Mouse (Mus musculus) embryonic facial prominence, embryonic 15.5 days (tissue): ENCODE measurements at regions not wholly inside any gene's neighbourhood (a gene's known extent, or its start where the extent isn't known, plus 50 kb on each side); places are given as distances from the start of the nearest gene placed in this dataset.

Experiments
- ATAC-seq: fragments of 200-750 bp; cut with Nextera tagmentation; 2 replicates; pipeline ENCODE4 v1.8.0; 2017; ENCODE audit warnings: low read depth, moderate TSS enrichment; ENCODE audit not compliant: insufficient number of reproducible peaks, low FRiP score, low TSS enrichment
- H3K27ac ChIP-seq: fragments of 300-500 bp; sonication (generic); replicated peaks from 2 replicates; pipeline ENCODE4 v1.5.1; 2015; ENCODE audit warnings: mild to moderate bottlenecking, inconsistent platforms
- H3K27me3 ChIP-seq: fragments of 300-500 bp; sonication (generic); 2 replicates; pipeline ENCODE4 v1.6.1; 2015; ENCODE audit warnings: inconsistent platforms
- H3K36me3 ChIP-seq: fragments of 300-500 bp; sonication (generic); 2 replicates; pipeline ENCODE4 v1.6.1; 2015; ENCODE audit warnings: mild to moderate bottlenecking, inconsistent platforms
- H3K4me1 ChIP-seq: fragments of 300-500 bp; sonication (generic); 2 replicates; pipeline ENCODE4 v1.6.1; 2015; ENCODE audit warnings: inconsistent platforms
- H3K4me2 ChIP-seq: fragments of 300-500 bp; sonication (generic); replicated peaks from 2 replicates; pipeline ENCODE4 v1.6.1; 2015; ENCODE audit warnings: mild to moderate bottlenecking, inconsistent platforms
- H3K4me3 ChIP-seq: fragments of 300-500 bp; sonication (generic); replicated peaks from 2 replicates; pipeline ENCODE4 v1.5.1; 2015; ENCODE audit warnings: mild to moderate bottlenecking, inconsistent platforms
- H3K9ac ChIP-seq: fragments of 300-500 bp; sonication (generic); 2 replicates; pipeline ENCODE4 v1.6.1; 2015; ENCODE audit warnings: inconsistent platforms
- H3K9me3 ChIP-seq: fragments of 300-500 bp; sonication (generic); replicated peaks from 2 replicates; pipeline ENCODE4 v1.6.1; 2016; ENCODE audit warnings: inconsistent platforms
- WGBS: fragments of 180-500 bp; shearing (Covaris S2); methylation state at CpG from one replicate; pipeline ENCODE4 v1.1.7; 2015; 5-methylcytosine and 5-hydroxymethylcytosine counted together

- Histone ChIP-seq H3K27ac (no peak overlapping the region), H3K36me3 (no peaks in the 10 kb centered on the region), H3K9me3 (no peaks in the 10 kb centered on the region), H3K4me2 (no peak overlapping the region), H3K4me1 (no peaks in the 10 kb centered on the region), H3K9ac (no peak overlapping the region), H3K4me3 (no peak overlapping the region), H3K27me3 (no peaks in the 10 kb centered on the region)
- ATAC-seq: no peak
- 80% methylated on average over 5 of the region's 5 CpGs for WGBS
Observed at GRCm38 (mm10) chr6:141148417-141149169, 100.5 kb upstream of the Pde3a start.

GRCm38 (mm10) chr6:141149170-141149917 is 99.7 kb upstream of the Pde3a start:
- Histone ChIP-seq H3K27ac (no peak overlapping the region), H3K4me3 (no peak overlapping the region), H3K9ac (no peak overlapping the region), H3K36me3 (no peaks in the 10 kb centered on the region), H3K4me2 (no peak overlapping the region), H3K9me3 (no peaks in the 10 kb centered on the region), H3K4me1 (no peaks in the 10 kb centered on the region), H3K27me3 (no peaks in the 10 kb centered on the region)
- no peak for ATAC-seq
- 82% methylated on average over 12 of the region's 12 CpGs for WGBS

GRCm38 (mm10) chr6:141159326-141159725 is 89.7 kb upstream of the Pde3a start:
- H3K4me1 ChIP-seq: no peaks in the 10 kb centered on the region
- no peak overlapping the region for H3K27ac ChIP-seq
- WGBS: 49% methylated on average over 5 of the region's 5 CpGs
- H3K27me3 ChIP-seq: no peaks in the 10 kb centered on the region
- no peaks in the 10 kb centered on the region for H3K9me3 ChIP-seq
- H3K4me2 ChIP-seq: no peak overlapping the region
- H3K9ac ChIP-seq: no peak overlapping the region
- H3K36me3 ChIP-seq: no peaks in the 10 kb centered on the region
- ATAC-seq: no peak
- no peak overlapping the region for H3K4me3 ChIP-seq

- H3K36me3 ChIP-seq: no peaks in the 10 kb centered on the region
- no peaks in the 10 kb centered on the region for H3K27me3 ChIP-seq
- no peak overlapping the region for H3K27ac ChIP-seq
- H3K9me3 ChIP-seq: no peaks in the 10 kb centered on the region
- H3K4me3 ChIP-seq: no peak overlapping the region
- no peaks in the 10 kb centered on the region for H3K4me1 ChIP-seq
- WGBS: 47% methylated on average over 3 of the region's 3 CpGs
- H3K4me2 ChIP-seq: no peak overlapping the region
- H3K9ac ChIP-seq: no peak overlapping the region
- ATAC-seq: no peak
Observed at GRCm38 (mm10) chr6:141161626-141162233, 87.3 kb upstream of the Pde3a start.

DNA sequence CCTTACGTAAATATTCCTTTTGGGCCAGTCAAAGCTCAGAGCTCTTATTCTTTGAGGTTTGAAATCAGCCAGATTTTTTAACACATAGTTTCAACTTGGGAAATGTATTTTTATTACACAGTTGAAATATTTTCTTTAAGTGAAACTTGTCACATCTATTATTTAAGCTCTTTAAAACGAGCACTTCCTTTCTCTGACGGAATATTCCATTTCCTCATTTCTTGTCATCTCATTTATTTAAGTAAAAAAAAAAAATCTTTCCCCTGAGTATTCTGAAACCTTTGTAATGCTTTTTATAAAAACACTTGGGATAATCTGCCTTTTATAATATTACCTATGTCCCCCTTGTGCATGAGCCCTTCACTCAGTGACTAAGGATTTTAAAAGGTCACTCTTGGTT is 81.8 kb upstream of the Pde3a start:
- Histone ChIP-seq H3K27me3 (no peaks in the 10 kb centered on the region), H3K27ac (no peak overlapping the region)
- WGBS: 72% methylated on average over 3 of the region's 3 CpGs

DNA sequence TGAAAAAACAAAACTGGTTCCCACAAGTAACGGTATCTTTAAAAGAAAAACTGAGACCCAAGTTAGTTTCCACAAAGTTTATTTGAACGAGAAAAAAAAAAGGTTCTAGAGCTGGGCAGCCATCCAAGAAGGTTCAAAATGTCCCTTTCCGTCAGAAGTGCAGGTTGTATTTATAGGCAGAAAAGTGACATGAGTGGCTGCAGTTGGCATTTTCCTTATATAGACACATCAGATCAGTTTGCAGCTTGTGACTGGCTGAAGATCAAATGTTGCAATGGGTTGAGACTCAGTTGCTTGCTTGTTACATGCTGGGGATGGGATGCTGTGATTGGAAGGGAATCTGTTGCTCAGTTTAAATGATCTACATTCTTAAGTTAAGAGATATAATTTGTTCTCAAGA is 80.7 kb upstream of the Pde3a start:
- no peak overlapping the region for H3K9ac ChIP-seq
- 31% methylated on average over 3 of the region's 3 CpGs for WGBS
- no peak for ATAC-seq
- no peaks in the 10 kb centered on the region for H3K9me3 ChIP-seq
- H3K4me2 ChIP-seq: no peak overlapping the region
- no peaks in the 10 kb centered on the region for H3K4me1 ChIP-seq
- no peak overlapping the region for H3K4me3 ChIP-seq
- no peaks in the 10 kb centered on the region for H3K36me3 ChIP-seq
- H3K27ac ChIP-seq: no peak overlapping the region
- no peaks in the 10 kb centered on the region for H3K27me3 ChIP-seq

More for the DNA sequence above, 81.8 kb upstream of the Pde3a start:
- Histone ChIP-seq H3K9ac (no peak overlapping the region), H3K4me1 (no peaks in the 10 kb centered on the region), H3K4me3 (no peak overlapping the region), H3K36me3 (no peaks in the 10 kb centered on the region), H3K4me2 (no peak overlapping the region), H3K9me3 (no peaks in the 10 kb centered on the region)
- no peak for ATAC-seq

DNA sequence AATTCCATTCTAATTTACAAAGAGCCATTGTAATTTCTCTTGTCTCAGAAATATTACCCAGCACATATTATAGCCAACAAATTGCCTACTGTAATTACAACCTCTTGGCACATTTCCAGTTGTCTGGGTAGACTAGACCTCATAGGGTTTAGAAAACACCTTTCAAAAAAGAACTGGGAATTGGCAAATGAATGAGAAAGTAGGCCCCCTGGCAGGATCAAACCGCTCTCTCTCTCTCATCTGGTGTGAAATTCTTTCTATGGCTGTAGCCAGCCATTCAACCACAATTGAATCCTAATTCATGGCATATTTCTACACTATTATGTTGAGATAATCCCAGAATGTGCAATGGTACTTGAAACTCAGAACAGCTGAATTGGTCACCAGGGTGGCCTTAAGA is 65.3 kb upstream of the Pde3a start:
- H3K4me3 ChIP-seq: no peak overlapping the region
- no peak for ATAC-seq
- H3K4me1 ChIP-seq: no peaks in the 10 kb centered on the region
- H3K27me3 ChIP-seq: no peaks in the 10 kb centered on the region
- WGBS: 48% methylated on average over 1 of the region's 1 CpGs
- no peaks in the 10 kb centered on the region for H3K9me3 ChIP-seq
- no peak overlapping the region for H3K27ac ChIP-seq
- H3K36me3 ChIP-seq: no peaks in the 10 kb centered on the region
- no peak overlapping the region for H3K4me2 ChIP-seq
- H3K9ac ChIP-seq: no peak overlapping the region

- H3K4me1 ChIP-seq: no peaks in the 10 kb centered on the region
- H3K27ac ChIP-seq: no peak overlapping the region
- no peaks in the 10 kb centered on the region for H3K9me3 ChIP-seq
- H3K36me3 ChIP-seq: no peaks in the 10 kb centered on the region
- no peak overlapping the region for H3K4me3 ChIP-seq
- H3K9ac ChIP-seq: no peak overlapping the region
- H3K4me2 ChIP-seq: no peak overlapping the region
- no peaks in the 10 kb centered on the region for H3K27me3 ChIP-seq
- WGBS: 48% methylated on average over 3 of the region's 3 CpGs
- no peak for ATAC-seq
Observed at GRCm38 (mm10) chr6:141188036-141188435, 61.0 kb upstream of the Pde3a start.

- WGBS: 79% methylated on average over 5 of the region's 5 CpGs
- H3K36me3 ChIP-seq: no peaks in the 10 kb centered on the region
- ATAC-seq: no peak
Observed at GRCm38 (mm10) chr6:141189093-141189492, 60.0 kb upstream of the Pde3a start.

DNA sequence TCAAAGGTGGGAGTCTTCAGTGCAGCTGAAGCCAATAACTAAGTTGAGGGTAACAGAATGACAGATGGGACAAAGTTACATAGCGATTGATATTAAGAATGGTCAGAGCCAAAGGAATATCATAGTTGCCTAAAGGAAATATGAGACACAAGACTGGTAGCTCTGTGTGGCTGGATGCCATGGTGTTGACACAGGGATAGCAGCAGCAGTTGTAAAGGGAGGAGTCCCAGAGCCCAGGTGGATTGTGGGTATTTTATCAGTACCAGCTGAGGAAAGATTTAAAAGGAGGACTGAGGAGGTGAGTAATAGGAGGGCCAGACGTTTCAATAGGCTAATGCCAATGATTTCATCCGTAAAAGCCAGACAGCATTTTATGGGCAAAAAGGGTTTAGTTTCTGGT is 59.4 kb upstream of the Pde3a start:
- no peak overlapping the region for H3K4me2 ChIP-seq
- no peaks in the 10 kb centered on the region for H3K36me3 ChIP-seq
- H3K4me3 ChIP-seq: no peak overlapping the region
- H3K27ac ChIP-seq: no peak overlapping the region
- WGBS: 70% methylated on average over 3 of the region's 3 CpGs
- no peak for ATAC-seq
- no peaks in the 10 kb centered on the region for H3K27me3 ChIP-seq
- no peaks in the 10 kb centered on the region for H3K4me1 ChIP-seq
- H3K9ac ChIP-seq: no peak overlapping the region
- H3K9me3 ChIP-seq: no peaks in the 10 kb centered on the region

More at GRCm38 (mm10) chr6:141189093-141189492, 60.0 kb upstream of the Pde3a start:
- Histone ChIP-seq H3K9ac (no peak overlapping the region), H3K27me3 (no peaks in the 10 kb centered on the region), H3K4me3 (no peak overlapping the region), H3K4me1 (no peaks in the 10 kb centered on the region), H3K9me3 (no peaks in the 10 kb centered on the region), H3K4me2 (no peak overlapping the region), H3K27ac (no peak overlapping the region)

DNA sequence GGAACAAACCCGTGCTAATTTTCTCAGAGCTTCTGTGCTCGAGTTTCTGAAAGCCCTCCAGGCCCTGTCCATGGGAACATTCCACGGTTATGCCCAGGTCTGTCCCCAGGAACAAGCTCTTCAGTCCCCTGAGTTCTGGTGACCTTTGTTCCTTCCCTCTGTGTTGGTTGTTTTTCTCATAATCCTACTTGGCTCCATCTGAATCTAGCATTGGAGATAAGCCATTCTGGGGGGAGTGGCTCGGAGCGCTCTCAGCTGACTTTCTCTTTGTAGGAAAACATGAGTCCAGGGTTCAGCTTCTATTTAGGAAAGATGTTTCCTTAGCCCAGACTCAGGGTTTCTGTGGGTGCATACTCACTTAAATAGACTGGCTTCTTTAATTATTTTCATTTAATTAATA is 58.7 kb upstream of the Pde3a start:
- Histone ChIP-seq H3K27ac (no peak overlapping the region), H3K4me2 (no peak overlapping the region), H3K9ac (no peak overlapping the region), H3K4me1 (no peaks in the 10 kb centered on the region), H3K9me3 (no peaks in the 10 kb centered on the region), H3K36me3 (no peaks in the 10 kb centered on the region), H3K27me3 (no peaks in the 10 kb centered on the region), H3K4me3 (no peak overlapping the region)
- 67% methylated on average over 5 of the region's 5 CpGs for WGBS
- ATAC-seq: no peak
